Mouse (Mus musculus) E14TG2a.4 (cell line): ENCODE results near the gene Dnase1l3.

Source experiments
- CTCF ChIP-seq: conservative IDR thresholded peaks from 2 replicates; pipeline ENCODE4 v1.5.1; 2014; ENCODE audit warnings: low read length
- NANOG ChIP-seq: IDR thresholded peaks from 2 replicates; pipeline ENCODE4 v1.6.1; 2014; ENCODE audit warnings: borderline replicate concordance, low read length, mixed read lengths
- POU5F1 ChIP-seq: IDR thresholded peaks from 2 replicates; pipeline ENCODE4 v1.6.1; 2014; ENCODE audit warnings: low read length, borderline replicate concordance

DNA sequence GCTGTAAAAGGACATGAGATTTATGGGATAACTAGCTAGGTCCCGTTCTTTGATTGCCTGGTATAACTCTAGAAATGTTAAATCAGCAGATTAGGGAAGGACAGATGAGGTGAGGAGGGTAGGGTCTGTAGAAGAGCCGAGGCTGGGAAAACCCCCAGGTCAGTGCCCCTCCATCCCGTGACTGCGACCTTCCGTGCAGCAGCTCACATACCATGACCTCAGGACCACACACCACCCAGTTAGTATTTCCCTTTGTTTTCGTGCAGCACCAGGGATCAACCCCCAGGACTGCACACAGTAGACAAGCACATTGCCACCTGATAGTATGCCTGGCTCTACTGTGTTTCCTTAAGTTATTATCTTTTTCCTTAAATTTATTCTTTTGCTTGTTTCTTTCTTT is 30.1 kb upstream of the Dnase1l3 start:
- TF ChIP-seq CTCF: no peak
- no peak for TF ChIP-seq NANOG
- no peak for TF ChIP-seq POU5F1
